10 mouse cellular contexts compared by ENCODE assay signal in the genomic region with DNA sequence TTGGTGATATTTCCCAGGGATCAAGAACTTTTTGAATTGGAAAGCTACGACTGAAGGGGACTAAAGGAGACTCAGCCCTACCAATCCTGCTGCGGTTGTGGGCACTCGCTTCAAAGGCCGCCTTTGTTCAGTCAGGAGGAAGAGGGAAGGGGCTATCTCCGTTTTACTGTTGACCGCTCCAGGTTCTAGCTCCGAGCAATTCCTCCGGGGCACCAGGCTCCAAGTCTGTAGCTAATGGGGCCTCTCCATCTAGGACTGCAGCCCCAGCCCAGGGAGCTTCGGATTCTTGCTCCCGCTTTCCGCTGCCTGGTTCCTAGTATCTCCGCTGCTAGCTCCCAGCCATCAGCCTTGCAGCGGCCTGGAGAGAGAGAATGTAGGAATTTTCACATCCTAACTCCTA. TPM values are rescaled to one million over a fixed set of nuclear protein-coding genes. Genes with fewer than 3 reads are reported as not detected.
A peak's percentile ranks its signal among the peaks of the same experiment; 100 is the strongest.
DNase-seq lines count a peak whose midpoint lies in the region; ATAC-seq lines count a peak whose summit lies in the region.
"Had no signal": no experiment of that assay in that cellular context is flagged by ENCODE, and none has a peak within 500 bp of the region (broad histone marks: within the 10 kb centered on the region; RNA-seq: fewer than 3 reads in every experiment).

No protein-coding gene starts in this region.

- 2% methylated on average over 13 of the region's 13 CpGs for WGBS in kidney, embryonic 14.5 days
- 4% methylated on average over 13 of the region's 13 CpGs for WGBS in intestine, embryonic 15.5 days
- WGBS in neural tube, embryonic 13.5 days, result under 1% methylated on average over 13 of the region's 13 CpGs

- intact Hi-C loops in gastrocnemius, postnatal 14 days (cut with DNase I; ENCODE audit: low total_unique reads), result no loop called here

- H3K4me3 ChIP-seq in kidney, embryonic 14.5 days (ENCODE audit: low read length), result peak overlapping the region; percentile 45
- H3K4me3 ChIP-seq in intestine, embryonic 15.5 days (replicated peaks), result peak overlapping the region; percentile 31
- H3K4me3 ChIP-seq in neural tube, embryonic 13.5 days, result peak overlapping the region; percentile 25

- H3K27me3 ChIP-seq in kidney, embryonic 14.5 days (ENCODE audit: control insufficient read depth, insufficient read depth, low read length), result peaks cover 94% of the 10 kb centered on the region
- peaks cover 92% of the 10 kb centered on the region for H3K27me3 ChIP-seq in intestine, embryonic 15.5 days (replicated peaks)
- peaks cover 100% of the 10 kb centered on the region for H3K27me3 ChIP-seq in neural tube, embryonic 13.5 days

- no peak for DNase-seq in kidney, adult 11 months
- peak; percentile 72 for DNase-seq in embryo, embryonic 9.5 days (ENCODE audit: extremely low spot score)
- DNase-seq in right cerebral cortex, postnatal 36 days (ENCODE audit: low spot score in 2 of 2), result no peak
- DNase-seq in gastrocnemius, postnatal 14 days, result no peak
- DNase-seq in cerebellum, postnatal 25 days, result no peak

- H3K4me1 ChIP-seq in kidney, embryonic 14.5 days (ENCODE audit: control insufficient read depth, insufficient read depth, low read length), result peaks cover 14% of the 10 kb centered on the region; the same call in 1 of the 2 replicates
- peaks cover 37% of the 10 kb centered on the region for H3K4me1 ChIP-seq in intestine, embryonic 15.5 days (replicated peaks)
- H3K4me1 ChIP-seq in neural tube, embryonic 13.5 days (replicated peaks), result peaks cover 43% of the 10 kb centered on the region

- peak overlapping the region; percentile 43 for H3K4me2 ChIP-seq in kidney, embryonic 14.5 days (replicated peaks; ENCODE audit: low read depth, low read length)
- H3K4me2 ChIP-seq in intestine, embryonic 15.5 days (replicated peaks), result peak overlapping the region; percentile 66
- H3K4me2 ChIP-seq in neural tube, embryonic 13.5 days, result peak overlapping the region; percentile 45

- H3K27ac ChIP-seq in kidney, embryonic 14.5 days (ENCODE audit: low read depth, low read length), result no peak overlapping the region
- no peak overlapping the region for H3K27ac ChIP-seq in intestine, embryonic 15.5 days
- no peak overlapping the region for H3K27ac ChIP-seq in neural tube, embryonic 13.5 days (replicated peaks)

- ATAC-seq in kidney, embryonic 14.5 days (ENCODE audit: low FRiP score, low TSS enrichment), result no peak
- ATAC-seq in intestine, embryonic 15.5 days, result no peak
- ATAC-seq in neural tube, embryonic 13.5 days (ENCODE audit: low read depth), result no peak

- H3K36me3 ChIP-seq in kidney, embryonic 14.5 days (ENCODE audit: control insufficient read depth, insufficient read depth, low read length), result no peaks in the 10 kb centered on the region
- no peaks in the 10 kb centered on the region for H3K36me3 ChIP-seq in intestine, embryonic 15.5 days
- H3K36me3 ChIP-seq in neural tube, embryonic 13.5 days, result no peaks in the 10 kb centered on the region

- H3K9me3 ChIP-seq in kidney, embryonic 14.5 days (ENCODE audit: control insufficient read depth, low read length), result no peaks in the 10 kb centered on the region
- H3K9me3 ChIP-seq in intestine, embryonic 15.5 days, result no peaks in the 10 kb centered on the region
- H3K9me3 ChIP-seq in neural tube, embryonic 13.5 days, result no peaks in the 10 kb centered on the region

- H3K9ac ChIP-seq in kidney, embryonic 14.5 days (ENCODE audit: low read depth, low read length), result no peak overlapping the region
- no peak overlapping the region for H3K9ac ChIP-seq in intestine, embryonic 15.5 days
- 0 out of 2 replicates have a peak overlapping the region, but pooled peaks have one; percentile 17 for H3K9ac ChIP-seq in neural tube, embryonic 13.5 days

RNA-seq across cellular contexts. Expression of gene Emx1, which starts 3.4 kb away (rescaled TPM):
- 7.5 and 8.5 TPM in 2 replicates for polyA plus RNA-seq in kidney, embryonic 14.5 days (2014; fragmentation: Nextera tagmentation; extraction: Ambion mirVana)
- not detected in 2 replicates for polyA plus RNA-seq in intestine, embryonic 15.5 days (2015; fragmentation: Nextera tagmentation; extraction: Ambion mirVana)
- polyA plus RNA-seq in neural tube, embryonic 13.5 days (2015; fragmentation: Nextera tagmentation; extraction: Ambion mirVana), result 0.32 TPM in 1 of 2 replicates, not detected in the other
- total RNA-seq in gastrocnemius, postnatal 14 days (2021), result not detected
- total RNA-seq: ES-E14; liver, adult 2 months had no signal
- polyA plus RNA-seq: liver, adult 2 months had no signal

RNA-seq across cellular contexts. Expression of gene Spr, which starts 53.1 kb away (rescaled TPM):
- 79.4 and 100 TPM in 2 replicates for polyA plus RNA-seq in kidney, embryonic 14.5 days (2014; fragmentation: Nextera tagmentation; extraction: Ambion mirVana)
- 77.0 and 82.9 TPM in 2 replicates for polyA plus RNA-seq in intestine, embryonic 15.5 days (2015; fragmentation: Nextera tagmentation; extraction: Ambion mirVana)
- polyA plus RNA-seq in neural tube, embryonic 13.5 days (2015; fragmentation: Nextera tagmentation; extraction: Ambion mirVana), result 23.8 and 25.0 TPM in 2 replicates
- total RNA-seq in gastrocnemius, postnatal 14 days (2021), result 10 to 100 TPM; 28.0 to 28.1 TPM
